Mouse (Mus musculus): ENCODE data around the gene B4galt4. TPM values are rescaled to one million over a fixed set of nuclear protein-coding genes. Genes with fewer than 3 reads are reported as not detected.
"Not testable (repeated sequence)": the region's sequence is repeated elsewhere in the genome, so short reads cannot be mapped to it uniquely, and the experiment has no call there.

Gene B4galt4
- polyA plus RNA-seq, 1 experiment = 5.4 TPM

GRCm38 (mm10) chr16:38712581-38713403, 29.3 kb upstream of the B4galt4 start, which contains the start of gene Arhgap31:
TSS of gene Arhgap31 (minus strand) at chr16:38713274.
- Histone ChIP-seq H3K4me3 (ENCODE audit: insufficient read depth, low read depth, low read length) (peak within 1 kb of the TSS; percentile 73), H3K4me1 (ENCODE audit: control insufficient read depth, insufficient read depth, low read length) (no peaks in the 10 kb centered on the region), H3K27ac (ENCODE audit: insufficient read depth, low read depth, low read length) (peak within 1 kb of the TSS; percentile 90), H3K36me3 (ENCODE audit: control insufficient read depth, insufficient read depth, low read length) (no peaks in the 10 kb centered on the region), H3K27me3 (replicated peaks; ENCODE audit: control insufficient read depth, insufficient read depth, low read length) (no peaks in the 10 kb centered on the region)
- 1% methylated on average over 74 of the region's 74 CpGs for WGBS
- DNase-seq = peak; percentile 95
- peak; percentile 10 for TF ChIP-seq POLR2A (IDR thresholded peaks at IDR 0.05; ENCODE audit: low read depth, low read length)
- TF ChIP-seq CTCF (conservative IDR thresholded peaks at IDR 0.05; ENCODE audit: insufficient read depth, insufficient read length, low read depth, low read length) = no peak

GRCm38 (mm10) chr16:38713404-38714258, 28.4 kb upstream of the B4galt4 start:
- peak overlapping the region; percentile 87 for H3K27ac ChIP-seq (ENCODE audit: insufficient read depth, low read depth, low read length)
- no peak for DNase-seq
- no peaks in the 10 kb centered on the region for H3K27me3 ChIP-seq (replicated peaks; ENCODE audit: control insufficient read depth, insufficient read depth, low read length)
- WGBS = 14% methylated on average over 17 of the region's 17 CpGs
- no peaks in the 10 kb centered on the region for H3K4me1 ChIP-seq (ENCODE audit: control insufficient read depth, insufficient read depth, low read length)
- H3K4me3 ChIP-seq (ENCODE audit: insufficient read depth, low read depth, low read length) = peak overlapping the region; percentile 73
- TF ChIP-seq POLR2A (IDR thresholded peaks at IDR 0.05; ENCODE audit: low read depth, low read length) (no peak), CTCF (conservative IDR thresholded peaks at IDR 0.05; ENCODE audit: insufficient read depth, insufficient read length, low read depth, low read length) (no peak)
- no peaks in the 10 kb centered on the region for H3K36me3 ChIP-seq (ENCODE audit: control insufficient read depth, insufficient read depth, low read length)

- Histone ChIP-seq H3K27ac (ENCODE audit: insufficient read depth, low read depth, low read length) (peak overlapping the region; percentile 87), H3K4me3 (ENCODE audit: insufficient read depth, low read depth, low read length) (peak overlapping the region; percentile 21)
- not testable (repeated sequence) for DNase-seq; H3K36me3 ChIP-seq (ENCODE audit: control insufficient read depth, insufficient read depth, low read length); H3K27me3 ChIP-seq (replicated peaks; ENCODE audit: control insufficient read depth, insufficient read depth, low read length); H3K4me1 ChIP-seq (ENCODE audit: control insufficient read depth, insufficient read depth, low read length)
- WGBS = 33% methylated on average over 11 of the region's 12 CpGs
Observed at GRCm38 (mm10) chr16:38714259-38714526, 27.9 kb upstream of the B4galt4 start.

- no peaks in the 10 kb centered on the region for H3K27me3 ChIP-seq (replicated peaks; ENCODE audit: control insufficient read depth, insufficient read depth, low read length)
- 89% methylated on average over 9 of the region's 9 CpGs for WGBS
- no peak for DNase-seq
- no peaks in the 10 kb centered on the region for H3K36me3 ChIP-seq (ENCODE audit: control insufficient read depth, insufficient read depth, low read length)
- H3K4me1 ChIP-seq (ENCODE audit: control insufficient read depth, insufficient read depth, low read length) = no peaks in the 10 kb centered on the region
- H3K4me3 ChIP-seq (ENCODE audit: insufficient read depth, low read depth, low read length) = no peak overlapping the region
- TF ChIP-seq CTCF (conservative IDR thresholded peaks at IDR 0.05; ENCODE audit: insufficient read depth, insufficient read length, low read depth, low read length) (no peak), POLR2A (IDR thresholded peaks at IDR 0.05; ENCODE audit: low read depth, low read length) (no peak)
- no peak overlapping the region for H3K27ac ChIP-seq (ENCODE audit: insufficient read depth, low read depth, low read length)
Observed at GRCm38 (mm10) chr16:38721377-38721776, 20.7 kb upstream of the B4galt4 start.

- Histone ChIP-seq H3K4me3 (ENCODE audit: insufficient read depth, low read depth, low read length) (peak overlapping the region; percentile 39; the same call in 1 of the 2 replicates), H3K36me3 (ENCODE audit: control insufficient read depth, insufficient read depth, low read length) (no peaks in the 10 kb centered on the region), H3K27me3 (replicated peaks; ENCODE audit: control insufficient read depth, insufficient read depth, low read length) (no peaks in the 10 kb centered on the region), H3K27ac (ENCODE audit: insufficient read depth, low read depth, low read length) (peak overlapping the region; percentile 93), H3K4me1 (ENCODE audit: control insufficient read depth, insufficient read depth, low read length) (no peaks in the 10 kb centered on the region)
- TF ChIP-seq POLR2A (IDR thresholded peaks at IDR 0.05; ENCODE audit: low read depth, low read length) = no peak
- TF ChIP-seq CTCF (conservative IDR thresholded peaks at IDR 0.05; ENCODE audit: insufficient read depth, insufficient read length, low read depth, low read length) = no peak
- DNase-seq = peak; percentile 44
- WGBS = 58% methylated on average over 8 of the region's 8 CpGs
Observed at GRCm38 (mm10) chr16:38724256-38724655, 17.8 kb upstream of the B4galt4 start.

GRCm38 (mm10) chr16:38724974-38725373, 17.1 kb upstream of the B4galt4 start:
- 72% methylated on average over 13 of the region's 13 CpGs for WGBS
- Histone ChIP-seq H3K27me3 (replicated peaks; ENCODE audit: control insufficient read depth, insufficient read depth, low read length) (no peaks in the 10 kb centered on the region), H3K4me3 (ENCODE audit: insufficient read depth, low read depth, low read length) (0 out of 2 replicates have a peak overlapping the region, but pooled peaks have one; percentile 11), H3K36me3 (ENCODE audit: control insufficient read depth, insufficient read depth, low read length) (no peaks in the 10 kb centered on the region), H3K4me1 (ENCODE audit: control insufficient read depth, insufficient read depth, low read length) (no peaks in the 10 kb centered on the region), H3K27ac (ENCODE audit: insufficient read depth, low read depth, low read length) (peak overlapping the region; percentile 93)
- peak; percentile 75 for DNase-seq
- TF ChIP-seq CTCF (conservative IDR thresholded peaks at IDR 0.05; ENCODE audit: insufficient read depth, insufficient read length, low read depth, low read length) (no peak), POLR2A (IDR thresholded peaks at IDR 0.05; ENCODE audit: low read depth, low read length) (no peak)

- Histone ChIP-seq H3K4me1 (ENCODE audit: control insufficient read depth, insufficient read depth, low read length) (no peaks in the 10 kb centered on the region), H3K27ac (ENCODE audit: insufficient read depth, low read depth, low read length) (no peak overlapping the region), H3K36me3 (ENCODE audit: control insufficient read depth, insufficient read depth, low read length) (no peaks in the 10 kb centered on the region), H3K4me3 (ENCODE audit: insufficient read depth, low read depth, low read length) (no peak overlapping the region), H3K27me3 (replicated peaks; ENCODE audit: control insufficient read depth, insufficient read depth, low read length) (no peaks in the 10 kb centered on the region)
- TF ChIP-seq POLR2A (IDR thresholded peaks at IDR 0.05; ENCODE audit: low read depth, low read length) = no peak
- TF ChIP-seq CTCF (conservative IDR thresholded peaks at IDR 0.05; ENCODE audit: insufficient read depth, insufficient read length, low read depth, low read length) = no peak
- peak; percentile 31 for DNase-seq
- 69% methylated on average over 15 of the region's 15 CpGs for WGBS
Observed at GRCm38 (mm10) chr16:38728576-38729132, 13.4 kb upstream of the B4galt4 start.

All from kidney, adult 2 months (tissue).